Mouse (Mus musculus): ENCODE data around the gene Golga4. TPM values are rescaled to one million over a fixed set of nuclear protein-coding genes. Genes with fewer than 3 reads are reported as not detected.
"Not testable (repeated sequence)": the region's sequence is repeated elsewhere in the genome, so short reads cannot be mapped to it uniquely, and the experiment has no call there.

Gene Golga4
- polyA plus RNA-seq, 1 experiment from 2014 or later = 54.2 TPM

- Histone ChIP-seq H3K4me3 (no peak overlapping the region), H3K4me2 (peak overlapping the region; percentile 27), H3K36me3 (no peaks in the 10 kb centered on the region), H3K4me1 (peaks cover 44% of the 10 kb centered on the region), H3K27ac (peak overlapping the region; percentile 62; the same call in 1 of the 2 replicates), H3K27me3 (no peaks in the 10 kb centered on the region), H3K9me3 (no peaks in the 10 kb centered on the region), H3K9ac (0 out of 2 replicates have a peak overlapping the region, but pooled peaks have one; percentile 28)
- ATAC-seq (ENCODE audit: insufficient number of reproducible peaks, insufficient read depth, low FRiP score, low TSS enrichment, low read depth) = peak; percentile 66; the same call in 1 of the 2 replicates
- WGBS = 27% methylated on average over 13 of the region's 13 CpGs
These were observed 86.7 kb downstream of the Golga4 start for GRCm38 (mm10) chr9:118592585-118593249.

GRCm38 (mm10) chr9:118593443-118593842 lies 87.4 kb downstream of the Golga4 start:
- Histone ChIP-seq H3K9ac (no peak overlapping the region), H3K4me3 (no peak overlapping the region), H3K27me3 (no peaks in the 10 kb centered on the region), H3K4me2 (peak overlapping the region; percentile 27; the same call in 1 of the 2 replicates), H3K27ac (peak overlapping the region; percentile 62), H3K36me3 (no peaks in the 10 kb centered on the region), H3K9me3 (no peaks in the 10 kb centered on the region), H3K4me1 (peaks cover 44% of the 10 kb centered on the region)
- ATAC-seq (ENCODE audit: insufficient number of reproducible peaks, insufficient read depth, low FRiP score, low TSS enrichment, low read depth) = no peak
- 58% methylated on average over 8 of the region's 8 CpGs for WGBS

- peaks cover 21% of the 10 kb centered on the region for H3K4me1 ChIP-seq
- ATAC-seq (ENCODE audit: insufficient number of reproducible peaks, insufficient read depth, low FRiP score, low TSS enrichment, low read depth) = no peak
- H3K9me3 ChIP-seq = no peaks in the 10 kb centered on the region
- H3K36me3 ChIP-seq = no peaks in the 10 kb centered on the region
- H3K4me3 ChIP-seq = no peak overlapping the region
- H3K27me3 ChIP-seq = no peaks in the 10 kb centered on the region
- H3K9ac ChIP-seq = no peak overlapping the region
- WGBS = 86% methylated on average over 7 of the region's 7 CpGs
- no peak overlapping the region for H3K4me2 ChIP-seq
- no peak overlapping the region for H3K27ac ChIP-seq
These were observed 90.7 kb downstream of the Golga4 start for GRCm38 (mm10) chr9:118596767-118597166.

- H3K4me2 ChIP-seq; H3K9me3 ChIP-seq; H3K4me1 ChIP-seq; H3K9ac ChIP-seq; H3K4me3 ChIP-seq; H3K36me3 ChIP-seq; H3K27ac ChIP-seq; H3K27me3 ChIP-seq; ATAC-seq (ENCODE audit: insufficient number of reproducible peaks, insufficient read depth, low FRiP score, low TSS enrichment, low read depth): not testable (repeated sequence)
- WGBS = 79% methylated on average over 3 of the region's 3 CpGs
These were observed 94.3 kb downstream of the Golga4 start for GRCm38 (mm10) chr9:118600393-118600792.

- H3K27ac ChIP-seq = no peak overlapping the region
- no peak for ATAC-seq (ENCODE audit: insufficient number of reproducible peaks, insufficient read depth, low FRiP score, low TSS enrichment, low read depth)
- WGBS = 79% methylated on average over 5 of the region's 5 CpGs
- peaks cover 12% of the 10 kb centered on the region for H3K4me1 ChIP-seq
- H3K36me3 ChIP-seq = no peaks in the 10 kb centered on the region
- no peak overlapping the region for H3K9ac ChIP-seq
- no peak overlapping the region for H3K4me2 ChIP-seq
- no peaks in the 10 kb centered on the region for H3K9me3 ChIP-seq
- H3K4me3 ChIP-seq = no peak overlapping the region
- 0 out of 2 replicates have a peak, but pooled peaks cover 5% of the 10 kb centered on the region for H3K27me3 ChIP-seq
These were observed 96.5 kb downstream of the Golga4 start for GRCm38 (mm10) chr9:118602576-118602975.

GRCm38 (mm10) chr9:118606148-118606816 lies 100.2 kb downstream of the Golga4 start, which contains the start of gene Itga9:
TSS of gene Itga9 (plus strand) at chr9:118606690.
- peak within 1 kb of the TSS; percentile 94 for H3K9ac ChIP-seq
- peak within 1 kb of the TSS; percentile 68 for H3K27ac ChIP-seq
- H3K4me2 ChIP-seq = peak within 1 kb of the TSS; percentile 79
- 8% methylated on average over 41 of the region's 42 CpGs for WGBS
- no peaks in the 10 kb centered on the region for H3K9me3 ChIP-seq
- H3K4me3 ChIP-seq = peak within 1 kb of the TSS; percentile 80
- peaks cover 43% of the 10 kb centered on the region for H3K4me1 ChIP-seq
- no peaks in the 10 kb centered on the region for H3K36me3 ChIP-seq
- ATAC-seq (ENCODE audit: insufficient number of reproducible peaks, insufficient read depth, low FRiP score, low TSS enrichment, low read depth) = peak; percentile 73
- H3K27me3 ChIP-seq = 0 out of 2 replicates have a peak, but pooled peaks cover 5% of the 10 kb centered on the region

- Histone ChIP-seq H3K9ac (peak overlapping the region; percentile 94), H3K27me3 (0 out of 2 replicates have a peak, but pooled peaks cover 5% of the 10 kb centered on the region), H3K9me3 (no peaks in the 10 kb centered on the region), H3K4me3 (peak overlapping the region; percentile 80), H3K4me1 (peaks cover 49% of the 10 kb centered on the region), H3K36me3 (no peaks in the 10 kb centered on the region), H3K4me2 (peak overlapping the region; percentile 79), H3K27ac (peak overlapping the region; percentile 68)
- WGBS = under 1% methylated on average over 61 of the region's 68 CpGs
- no peak for ATAC-seq (ENCODE audit: insufficient number of reproducible peaks, insufficient read depth, low FRiP score, low TSS enrichment, low read depth)
These were observed 100.8 kb downstream of the Golga4 start for GRCm38 (mm10) chr9:118606817-118607371.

GRCm38 (mm10) chr9:118607701-118608401 lies 101.8 kb downstream of the Golga4 start:
- 34% methylated on average over 16 of the region's 16 CpGs for WGBS
- no peaks in the 10 kb centered on the region for H3K36me3 ChIP-seq
- peaks cover 8% of the 10 kb centered on the region; the same call in 1 of the 2 replicates for H3K27me3 ChIP-seq
- no peak for ATAC-seq (ENCODE audit: insufficient number of reproducible peaks, insufficient read depth, low FRiP score, low TSS enrichment, low read depth)
- peaks cover 58% of the 10 kb centered on the region for H3K4me1 ChIP-seq
- H3K27ac ChIP-seq = peak overlapping the region; percentile 68; the same call in 1 of the 2 replicates
- H3K9ac ChIP-seq = peak overlapping the region; percentile 94
- H3K4me3 ChIP-seq = peak overlapping the region; percentile 80
- H3K4me2 ChIP-seq = peak overlapping the region; percentile 79
- no peaks in the 10 kb centered on the region for H3K9me3 ChIP-seq

- H3K27me3 ChIP-seq = peaks cover 8% of the 10 kb centered on the region; the same call in 1 of the 2 replicates
- H3K9me3 ChIP-seq = no peaks in the 10 kb centered on the region
- no peak overlapping the region for H3K27ac ChIP-seq
- peaks cover 58% of the 10 kb centered on the region for H3K4me1 ChIP-seq
- H3K36me3 ChIP-seq = no peaks in the 10 kb centered on the region
- 56% methylated on average over 4 of the region's 4 CpGs for WGBS
- 0 out of 2 replicates have a peak overlapping the region, but pooled peaks have one; percentile 32 for H3K9ac ChIP-seq
- no peak for ATAC-seq (ENCODE audit: insufficient number of reproducible peaks, insufficient read depth, low FRiP score, low TSS enrichment, low read depth)
- H3K4me3 ChIP-seq = no peak overlapping the region
- peak overlapping the region; percentile 79 for H3K4me2 ChIP-seq
These were observed 102.5 kb downstream of the Golga4 start for GRCm38 (mm10) chr9:118608556-118608955.

- WGBS = 50% methylated on average over 10 of the region's 10 CpGs
- H3K36me3 ChIP-seq = no peaks in the 10 kb centered on the region
- peaks cover 8% of the 10 kb centered on the region; the same call in 1 of the 2 replicates for H3K27me3 ChIP-seq
- H3K4me3 ChIP-seq = no peak overlapping the region
- H3K4me2 ChIP-seq = peak overlapping the region; percentile 38; the same call in 1 of the 2 replicates
- H3K4me1 ChIP-seq = peaks cover 58% of the 10 kb centered on the region
- no peak overlapping the region for H3K27ac ChIP-seq
- H3K9ac ChIP-seq = no peak overlapping the region
- no peak for ATAC-seq (ENCODE audit: insufficient number of reproducible peaks, insufficient read depth, low FRiP score, low TSS enrichment, low read depth)
- no peaks in the 10 kb centered on the region for H3K9me3 ChIP-seq
These were observed 104.0 kb downstream of the Golga4 start for GRCm38 (mm10) chr9:118610060-118610459.

- H3K27ac ChIP-seq = no peak overlapping the region
- peaks cover 3% of the 10 kb centered on the region; the same call in 1 of the 2 replicates for H3K27me3 ChIP-seq
- peaks cover 56% of the 10 kb centered on the region for H3K4me1 ChIP-seq
- no peak for ATAC-seq (ENCODE audit: insufficient number of reproducible peaks, insufficient read depth, low FRiP score, low TSS enrichment, low read depth)
- peak overlapping the region; percentile 6; the same call in 1 of the 2 replicates for H3K4me3 ChIP-seq
- peak overlapping the region; percentile 49 for H3K4me2 ChIP-seq
- no peaks in the 10 kb centered on the region for H3K9me3 ChIP-seq
- H3K36me3 ChIP-seq = no peaks in the 10 kb centered on the region
- WGBS = 32% methylated on average over 14 of the region's 14 CpGs
- no peak overlapping the region for H3K9ac ChIP-seq
These were observed 105.1 kb downstream of the Golga4 start for GRCm38 (mm10) chr9:118611111-118611541.
